Mouse (Mus musculus) splenic B cell, adult 2 months (primary cell): ENCODE results near the gene Rab11fip5.
A peak's percentile ranks its signal among the peaks of the same experiment; 100 is the strongest.

Source experiments
- DNase-seq: peaks from one replicate; pipeline ENCODE4 v3.0.0-alpha.2; 2011; ENCODE audit warnings: low read depth, low spot score
- H3K27me3 ChIP-seq: 2 replicates; pipeline ENCODE4 v1.6.1; 2012; ENCODE audit warnings: mild to moderate bottlenecking, low read length, moderate library complexity, mixed read lengths; ENCODE audit not compliant: control insufficient read depth, poor library complexity, insufficient read depth, severe bottlenecking
- H3K36me3 ChIP-seq: 2 replicates; pipeline ENCODE4 v1.6.1; 2012; ENCODE audit warnings: mild to moderate bottlenecking, low read length, moderate library complexity, mixed read lengths; ENCODE audit not compliant: control insufficient read depth, poor library complexity, insufficient read depth, severe bottlenecking

The Rab11fip5 gene

DNA sequence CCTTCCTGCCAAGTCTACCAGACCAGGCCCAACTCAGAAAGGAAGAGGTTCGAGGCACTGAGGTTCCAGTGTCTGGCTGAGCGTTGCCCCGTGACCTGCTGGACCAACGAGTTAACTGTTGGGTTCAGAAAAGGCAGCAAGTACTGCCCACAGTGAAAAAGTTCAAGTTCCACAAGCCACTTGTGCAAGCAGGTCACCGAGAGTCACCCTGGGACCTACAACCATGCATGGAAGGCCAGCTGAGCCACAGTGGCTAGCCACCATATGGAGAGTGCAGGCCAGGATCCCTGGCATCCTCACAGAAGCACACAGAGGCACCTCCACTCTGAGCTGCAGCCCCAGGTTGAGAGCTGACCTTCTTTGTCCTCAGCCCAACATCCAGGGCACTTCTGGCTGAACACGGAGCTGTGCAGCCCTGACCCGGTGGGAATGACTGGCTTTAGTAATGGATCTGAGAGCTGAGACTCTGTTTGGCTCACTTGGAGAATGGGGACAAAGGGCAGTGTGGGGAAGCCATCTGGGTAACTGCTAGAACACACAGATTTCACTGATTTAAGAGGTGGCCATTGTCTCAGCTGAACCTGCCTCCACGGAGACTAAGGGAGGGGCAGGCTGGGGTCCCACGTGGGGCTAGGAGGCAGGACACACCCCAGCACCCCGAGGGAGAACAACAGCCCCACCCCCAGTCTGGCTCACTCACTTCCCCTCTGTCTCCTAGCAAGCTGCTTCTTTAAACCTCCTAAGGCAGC is 81.0 kb downstream of the Rab11fip5 start:
- peak; percentile 82 for DNase-seq
- Histone ChIP-seq H3K27me3 (no peaks in the 10 kb centered on the region), H3K36me3 (no peaks in the 10 kb centered on the region)

DNA sequence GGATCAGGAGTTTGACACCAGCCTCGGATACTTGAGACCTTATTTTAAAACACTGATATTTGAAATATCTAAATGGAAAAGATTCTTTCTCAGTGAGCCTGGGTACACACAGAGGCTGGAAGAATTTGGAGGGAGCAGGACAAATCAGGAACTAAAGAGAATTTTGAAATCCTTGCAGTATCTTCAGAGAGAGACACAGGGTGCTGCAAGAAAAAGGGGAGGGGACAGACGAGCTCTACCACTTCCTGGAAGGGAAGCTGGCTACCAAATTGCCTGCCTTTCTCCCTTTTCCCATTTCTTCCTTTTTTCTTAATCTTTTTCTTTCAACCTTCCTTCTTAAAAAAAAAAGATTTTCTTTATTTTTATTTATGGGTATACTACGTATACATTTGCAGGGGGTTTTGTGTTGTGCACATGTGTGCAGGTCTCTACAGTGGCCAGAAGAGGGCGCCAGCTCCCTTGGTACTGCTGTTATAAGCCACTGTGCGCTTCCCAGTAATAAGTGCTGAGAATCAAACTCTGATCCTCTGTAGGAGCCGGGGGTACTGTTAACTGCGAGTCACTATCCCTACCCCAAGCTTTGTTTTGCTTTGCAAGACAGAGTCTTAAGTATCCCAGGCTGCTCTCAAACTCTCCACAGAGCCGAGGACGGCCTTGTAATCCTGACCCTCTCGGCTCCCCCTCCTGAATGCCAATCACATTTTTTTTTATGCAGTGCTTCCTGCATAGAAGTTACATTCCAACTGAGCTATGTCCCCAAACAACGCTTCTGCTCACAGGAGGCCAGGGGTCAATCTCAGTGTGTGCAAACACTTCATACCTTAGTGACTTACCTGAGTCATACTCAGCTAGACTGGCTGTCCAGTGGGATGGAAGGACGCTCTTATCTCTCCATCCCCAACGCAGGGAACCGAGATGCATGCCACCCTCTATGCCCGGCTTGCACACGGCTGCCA is 83.3 kb downstream of the Rab11fip5 start:
- H3K27me3 ChIP-seq = no peaks in the 10 kb centered on the region
- DNase-seq = peak; percentile 30
- no peaks in the 10 kb centered on the region for H3K36me3 ChIP-seq

DNA sequence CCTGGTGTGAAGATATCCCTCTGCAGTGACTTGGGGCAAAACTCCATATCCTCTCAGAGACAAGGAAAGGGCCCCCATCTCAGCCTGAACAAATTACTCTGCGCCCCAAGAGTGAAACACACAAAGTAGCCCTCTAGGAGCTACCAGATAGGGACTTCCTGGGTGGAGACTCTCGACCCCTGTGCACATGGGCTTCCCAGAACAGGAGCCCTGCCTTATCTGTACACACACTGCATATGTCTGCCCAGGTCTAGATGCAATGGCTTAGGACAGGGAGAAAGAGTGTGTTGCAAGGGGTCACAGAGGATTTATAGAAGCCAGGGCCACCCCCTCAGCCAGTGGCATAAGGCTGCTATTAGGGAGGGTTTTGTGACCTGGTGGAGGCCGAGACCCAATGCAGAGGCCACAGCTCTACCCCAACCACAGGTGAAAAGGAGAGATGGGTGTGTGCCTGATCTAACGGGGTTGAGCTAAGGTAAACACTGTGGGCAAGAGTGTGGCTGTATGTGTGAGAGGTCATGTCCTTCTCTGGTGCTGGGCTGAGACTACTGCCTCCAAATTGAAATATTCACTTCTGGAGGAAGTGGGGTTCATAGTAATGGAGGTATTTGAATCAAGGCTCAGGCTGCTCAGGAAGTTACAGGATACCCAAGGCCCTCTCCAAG is 86.1 kb downstream of the Rab11fip5 start:
- Histone ChIP-seq H3K27me3 (no peaks in the 10 kb centered on the region), H3K36me3 (no peaks in the 10 kb centered on the region)
- no peak for DNase-seq

DNA sequence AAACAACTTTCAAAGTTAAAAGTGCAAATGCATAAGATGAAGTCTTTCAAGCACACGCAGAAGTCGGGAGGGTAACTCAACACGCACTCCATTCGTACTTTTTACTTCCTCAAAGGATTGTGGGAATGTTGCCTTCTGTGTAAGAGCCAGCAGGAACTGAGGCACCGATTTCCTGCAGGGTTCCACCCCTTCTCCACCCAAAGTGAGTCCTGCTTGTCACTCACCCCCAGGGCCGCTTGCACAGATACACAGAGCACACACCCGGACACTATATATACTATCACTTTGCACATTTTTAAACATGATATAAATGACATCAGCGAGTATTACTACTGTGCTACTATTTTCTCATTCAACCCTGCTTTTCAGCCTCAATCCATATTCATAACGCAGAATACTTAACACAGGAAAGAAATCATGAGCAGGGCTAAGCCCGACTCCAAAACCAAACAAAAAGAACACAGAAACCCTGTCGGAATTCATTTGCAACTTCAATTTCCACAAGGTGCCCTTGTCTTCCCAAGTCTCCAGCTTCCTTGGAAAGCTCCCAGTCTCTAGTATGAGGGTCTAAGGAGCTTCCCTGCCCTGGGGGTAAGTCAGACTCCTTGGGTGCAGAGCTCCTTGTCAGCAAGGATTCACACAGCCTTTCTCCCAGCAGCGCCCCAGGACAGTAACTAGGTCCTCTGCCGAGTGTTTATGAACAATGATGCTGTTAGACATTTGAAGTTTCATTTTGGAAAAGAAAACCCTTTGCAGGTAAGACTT is 88.0 kb downstream of the Rab11fip5 start:
- H3K36me3 ChIP-seq = no peaks in the 10 kb centered on the region
- DNase-seq = no peak
- H3K27me3 ChIP-seq = no peaks in the 10 kb centered on the region
